Mouse (Mus musculus): ENCODE results near the gene Iqcg.
A peak's percentile ranks its signal among the peaks of the same experiment; 100 is the strongest.
"Not testable (repeated sequence)": the region's sequence is repeated elsewhere in the genome, so short reads cannot be mapped to it uniquely, and the experiment has no call there.

Iqcg gene

GRCm38 (mm10) chr16:33056095-33056785, at the start of gene Iqcg, which contains the start of gene Rpl35a:
TSS of gene Iqcg (minus strand) at chr16:33056218.
TSS of gene Rpl35a (plus strand) at chr16:33056453.
- DNase-seq (ENCODE audit: inconsistent age in 2 of 2, low spot score in 1 of 2) = peak; percentile 92 to 98

- peak; percentile 93 to 94 for DNase-seq (ENCODE audit: inconsistent age in 2 of 2, low spot score in 1 of 2)
Measured at GRCm38 (mm10) chr16:33085666-33086065, 29.6 kb upstream of the Iqcg start.

GRCm38 (mm10) chr16:33083996-33084395, 28.0 kb upstream of the Iqcg start:
- peak; percentile 42 to 61 for DNase-seq (ENCODE audit: inconsistent age in 2 of 2, low spot score in 1 of 2)

- DNase-seq (ENCODE audit: inconsistent age in 2 of 2, low spot score in 1 of 2) = no peak
Measured at GRCm38 (mm10) chr16:33082951-33083350, 26.9 kb upstream of the Iqcg start.

- no peak for DNase-seq (ENCODE audit: inconsistent age in 2 of 2, low spot score in 1 of 2)
Measured at GRCm38 (mm10) chr16:33080063-33080462, 24.0 kb upstream of the Iqcg start.

- peak in 1 of 2 experiments; percentile 39 for DNase-seq (ENCODE audit: inconsistent age in 2 of 2, low spot score in 1 of 2)
Measured at GRCm38 (mm10) chr16:33077069-33077627, 21.1 kb upstream of the Iqcg start.

GRCm38 (mm10) chr16:33076078-33076477, 20.1 kb upstream of the Iqcg start:
- DNase-seq (ENCODE audit: inconsistent age in 2 of 2, low spot score in 1 of 2) = peak; percentile 70 to 76

- no peak for DNase-seq (ENCODE audit: inconsistent age in 2 of 2, low spot score in 1 of 2)
Measured at GRCm38 (mm10) chr16:33074967-33075366, 18.9 kb upstream of the Iqcg start.

GRCm38 (mm10) chr16:33072871-33073557, 17.0 kb upstream of the Iqcg start:
- no peak for DNase-seq (ENCODE audit: inconsistent age in 2 of 2, low spot score in 1 of 2)

- no peak for DNase-seq (ENCODE audit: inconsistent age in 2 of 2, low spot score in 1 of 2)
Measured at GRCm38 (mm10) chr16:33070928-33071327, 14.9 kb upstream of the Iqcg start.

GRCm38 (mm10) chr16:33064636-33065035, 8.6 kb upstream of the Iqcg start:
- DNase-seq (ENCODE audit: inconsistent age in 2 of 2, low spot score in 1 of 2) = no peak

- peak; percentile 49 to 79 for DNase-seq (ENCODE audit: inconsistent age in 2 of 2, low spot score in 1 of 2)
Measured at GRCm38 (mm10) chr16:33063267-33063666, 7.2 kb upstream of the Iqcg start.

GRCm38 (mm10) chr16:33062682-33063131, 6.7 kb upstream of the Iqcg start:
- peak; percentile 86 to 95 for DNase-seq (ENCODE audit: inconsistent age in 2 of 2, low spot score in 1 of 2)

GRCm38 (mm10) chr16:33062024-33062681, 6.1 kb upstream of the Iqcg start, which contains the start of gene Lmln:
TSS of gene Lmln (plus strand) at chr16:33062521.
- DNase-seq (ENCODE audit: inconsistent age in 2 of 2, low spot score in 1 of 2) = peak; percentile 96 to 97

GRCm38 (mm10) chr16:33061400-33061799, 5.4 kb upstream of the Iqcg start:
- DNase-seq (ENCODE audit: inconsistent age in 2 of 2, low spot score in 1 of 2) = no peak

- no peak for DNase-seq (ENCODE audit: inconsistent age in 2 of 2, low spot score in 1 of 2)
Measured at GRCm38 (mm10) chr16:33060926-33061325, 4.9 kb upstream of the Iqcg start.

- no peak for DNase-seq (ENCODE audit: inconsistent age in 2 of 2, low spot score in 1 of 2)
Measured at GRCm38 (mm10) chr16:33059471-33059870, 3.5 kb upstream of the Iqcg start.

- not testable (repeated sequence) for DNase-seq (ENCODE audit: inconsistent age in 2 of 2, low spot score in 1 of 2)
Measured at GRCm38 (mm10) chr16:33058656-33059055, 2.6 kb upstream of the Iqcg start.

- DNase-seq (ENCODE audit: inconsistent age in 2 of 2, low spot score in 1 of 2) = no peak
Measured at GRCm38 (mm10) chr16:33058033-33058432, 2.0 kb upstream of the Iqcg start.

- no peak for DNase-seq (ENCODE audit: inconsistent age in 2 of 2, low spot score in 1 of 2)
Measured at GRCm38 (mm10) chr16:33056786-33057185, 768 bp upstream of the Iqcg start.

- DNase-seq (ENCODE audit: inconsistent age in 2 of 2, low spot score in 1 of 2) = peak in 1 of 2 experiments; percentile 38
Measured at GRCm38 (mm10) chr16:33055655-33056054, 363 bp downstream of the Iqcg start.

Measured in adrenal gland, adult (tissue).